Mouse (Mus musculus) E14TG2a.4 (cell line): ENCODE measurements at regions not wholly inside any gene's neighbourhood (a gene's known extent, or its start where the extent isn't known, plus 50 kb on each side); places are given as distances from the start of the nearest gene placed in this dataset.

Source experiments
- CTCF ChIP-seq: conservative IDR thresholded peaks from 2 replicates; pipeline ENCODE4 v1.5.1; 2014; ENCODE audit warnings: low read length
- NANOG ChIP-seq: IDR thresholded peaks from 2 replicates; pipeline ENCODE4 v1.6.1; 2014; ENCODE audit warnings: borderline replicate concordance, low read length, mixed read lengths
- POU5F1 ChIP-seq: IDR thresholded peaks from 2 replicates; pipeline ENCODE4 v1.6.1; 2014; ENCODE audit warnings: low read length, borderline replicate concordance

GRCm38 (mm10) chr17:68165171-68165825, 108.3 kb upstream of the L3mbtl4 start:
- no peak for TF ChIP-seq CTCF
- no peak for TF ChIP-seq POU5F1
- TF ChIP-seq NANOG: no peak
